Mouse (Mus musculus) spleen, postnatal 14 days (tissue): ENCODE results near the gene Tmem82.
"Not testable (repeated sequence)": the region's sequence is repeated elsewhere in the genome, so short reads cannot be mapped to it uniquely, and the experiment has no call there.

Experiments used
- DNase-seq, 2 experiments: peaks; one replicate each; pipeline ENCODE4 v3.0.0; 2021 to 2022; ENCODE audit warnings: low spot score in 2 of 2

Tmem82 gene

DNA sequence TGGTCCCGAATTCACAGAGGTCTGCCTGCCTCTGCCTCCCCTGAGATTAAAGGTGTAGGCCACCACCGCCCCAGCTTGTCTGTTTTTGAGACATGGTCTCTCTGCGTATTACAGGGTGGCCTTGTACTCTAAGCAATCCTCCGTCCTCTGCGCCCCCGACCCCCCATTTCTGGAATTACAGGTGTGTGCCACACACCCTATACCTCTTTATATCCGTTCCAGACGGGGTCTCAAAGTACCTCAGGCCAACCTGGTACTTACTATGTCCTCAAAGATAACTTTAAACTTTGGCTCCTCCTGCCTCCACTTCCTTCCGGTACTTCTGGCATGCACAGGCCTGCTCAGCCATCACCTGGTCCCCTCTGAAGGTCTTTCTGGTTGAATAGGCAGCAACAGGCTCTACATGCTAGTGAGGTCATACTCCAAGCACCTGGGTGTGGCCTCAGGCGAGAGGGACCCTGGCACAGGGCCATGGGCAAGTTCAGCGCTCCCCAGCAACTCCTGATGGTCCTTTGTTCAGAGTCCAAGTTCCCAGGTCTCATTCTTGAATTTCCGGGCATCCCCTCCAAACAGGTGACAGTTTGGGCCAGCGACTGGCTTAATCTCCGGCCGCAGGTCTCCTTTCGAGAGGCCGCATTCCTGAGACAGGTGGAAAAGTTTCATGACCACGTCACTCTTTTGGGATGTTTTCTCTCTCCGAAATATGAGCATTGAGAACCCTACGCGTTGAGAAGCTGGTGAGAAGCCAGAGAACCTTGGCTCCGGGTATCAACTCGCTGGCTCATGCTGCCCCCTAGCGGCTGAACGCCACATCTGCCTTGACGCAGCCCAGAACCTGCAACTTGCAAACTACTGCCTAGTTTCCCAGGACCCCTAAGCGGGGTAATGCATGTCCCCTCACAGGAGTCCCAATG is 43.4 kb downstream of the Tmem82 start:
- peak; percentile 57 to 80 for DNase-seq

DNA sequence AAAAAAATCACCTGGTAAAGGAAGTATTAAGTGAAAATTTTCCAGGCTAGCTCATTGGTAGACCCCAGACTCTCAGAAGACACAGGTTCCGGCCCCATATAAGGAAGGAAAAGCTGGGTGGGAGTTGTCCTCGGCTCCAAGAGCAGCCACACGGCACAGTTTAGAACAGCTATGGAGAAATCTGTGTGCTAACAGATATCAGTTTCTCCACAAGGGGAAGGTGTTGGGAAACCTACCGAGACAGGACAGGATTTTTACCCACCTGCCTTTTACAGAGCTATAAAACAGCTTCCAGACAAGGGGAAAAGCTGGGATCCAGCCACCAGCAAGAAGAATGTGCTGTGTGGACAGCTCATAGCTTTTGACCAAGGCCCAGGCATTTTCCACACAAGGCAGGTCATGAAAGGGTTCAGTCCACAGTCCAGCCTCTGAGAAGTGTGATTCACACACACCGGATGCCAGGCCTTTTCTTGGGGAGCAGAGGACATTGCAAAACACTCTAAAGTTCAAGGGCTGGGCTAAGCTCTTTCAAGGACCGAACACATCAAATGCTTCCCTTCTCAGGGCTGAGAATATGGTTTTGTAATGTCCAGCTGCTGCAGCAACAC is 45.0 kb downstream of the Tmem82 start:
- DNase-seq = no peak

DNA sequence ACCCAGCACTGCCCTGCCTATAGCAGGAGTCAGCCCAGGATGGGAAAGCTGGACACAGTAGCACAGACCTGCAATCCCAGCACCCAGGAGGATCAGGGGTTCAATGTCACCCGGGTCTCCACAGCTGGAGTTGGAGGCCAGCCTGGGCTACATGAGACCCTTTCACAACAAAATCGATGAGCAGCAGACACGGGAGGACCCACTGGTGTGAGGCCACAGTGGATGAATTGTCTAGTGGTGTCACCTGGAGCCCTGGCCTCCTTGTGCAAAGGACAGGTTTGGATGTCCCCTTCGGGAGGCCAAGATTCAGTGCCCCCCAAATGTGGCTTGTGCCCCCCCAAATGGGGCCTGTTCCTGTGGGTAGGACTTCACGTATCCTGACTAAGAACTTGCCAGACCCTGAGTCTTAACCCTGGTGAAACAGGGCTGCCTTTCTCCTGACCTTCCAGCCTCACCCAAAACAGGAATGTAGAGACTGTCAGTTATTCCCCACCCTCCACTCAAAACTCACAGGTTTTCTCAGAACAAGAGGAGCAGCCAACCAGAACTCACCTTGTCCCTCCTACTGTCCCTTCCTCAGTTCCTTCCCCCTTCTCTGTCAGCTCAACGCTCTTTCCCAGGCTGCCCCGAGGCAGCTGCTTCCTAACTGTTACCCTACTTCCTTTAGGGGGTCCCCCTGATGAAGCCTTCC is 45.6 kb downstream of the Tmem82 start:
- DNase-seq = no peak

DNA sequence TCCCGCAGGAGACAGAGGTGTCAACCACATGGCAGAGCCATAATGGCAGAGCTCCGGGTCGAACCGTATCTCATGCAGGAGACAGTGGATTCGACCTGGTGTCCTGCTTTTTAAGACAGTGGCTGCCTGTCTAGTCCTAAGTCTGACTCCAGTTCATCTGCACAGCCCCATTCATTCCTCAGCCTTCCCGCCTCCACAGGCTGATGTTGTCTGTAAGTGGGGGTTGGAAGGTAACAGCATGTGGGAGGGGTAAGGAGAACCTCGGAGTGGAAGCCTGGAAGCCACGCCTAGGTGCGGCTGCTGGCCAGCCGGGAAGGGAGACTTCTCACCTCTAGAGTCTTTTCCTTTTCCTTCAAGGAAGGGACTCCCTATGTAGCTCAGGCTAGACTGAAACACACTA is 46.5 kb downstream of the Tmem82 start:
- no peak for DNase-seq

DNA sequence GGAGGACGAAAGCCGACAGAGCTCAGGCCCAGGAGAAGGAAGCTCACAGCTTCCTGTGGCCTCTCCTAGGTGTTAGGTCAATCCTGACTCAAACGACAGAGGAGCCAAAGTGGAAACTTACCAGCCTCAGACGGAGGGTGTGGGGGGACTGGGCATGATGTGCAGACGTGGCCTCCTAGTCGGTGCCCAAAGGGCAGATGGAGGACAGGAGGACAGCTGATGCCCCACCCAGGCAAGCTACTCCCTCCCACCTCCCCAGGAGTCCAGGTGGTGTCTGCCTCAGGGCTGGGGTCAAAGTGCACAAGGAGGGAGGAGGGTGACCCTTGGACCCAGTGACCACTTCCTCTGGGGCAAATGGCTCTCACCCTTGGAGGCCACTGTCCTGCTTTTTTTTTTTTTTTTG is 47.1 kb downstream of the Tmem82 start:
- DNase-seq = no peak

DNA sequence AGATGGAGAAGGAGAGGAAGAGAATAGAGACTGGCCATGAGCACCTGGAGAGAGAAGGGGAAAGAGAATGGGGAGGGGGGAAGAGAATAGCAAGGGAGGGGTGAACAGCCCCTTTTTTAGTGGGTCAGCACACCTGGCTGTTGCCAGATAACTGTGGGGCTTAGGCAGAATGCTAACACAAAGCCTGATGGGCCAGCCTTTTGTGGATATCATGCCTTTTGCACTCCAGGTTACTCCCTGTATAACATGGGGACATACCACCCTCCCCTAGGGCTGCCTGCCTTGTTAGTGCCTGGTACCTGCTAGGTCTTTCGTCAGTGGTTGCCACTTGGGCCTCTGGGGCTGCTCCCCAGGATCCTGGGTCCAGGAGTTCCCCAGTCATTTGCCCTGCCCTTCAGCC is 47.6 kb downstream of the Tmem82 start:
- DNase-seq = no peak

DNA sequence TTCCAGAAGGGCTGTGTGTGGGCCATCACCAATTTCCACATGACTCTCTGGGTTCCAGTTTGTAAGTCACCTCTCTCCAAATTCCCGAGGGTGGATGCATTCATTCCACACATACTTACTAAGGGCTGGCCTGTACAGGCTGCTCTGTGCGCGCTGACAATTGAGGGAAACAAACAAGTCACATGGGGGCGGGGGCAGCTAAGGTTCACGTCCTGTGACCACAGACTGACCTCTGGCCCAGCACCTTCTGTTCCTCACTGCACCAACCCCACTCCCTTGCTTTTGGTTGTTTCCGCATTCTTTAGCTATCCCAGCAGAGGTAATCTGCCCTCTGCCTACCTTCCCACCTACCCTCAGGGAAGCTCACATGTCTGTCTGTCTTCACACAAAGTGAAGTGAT is 48.4 kb downstream of the Tmem82 start:
- no peak for DNase-seq

DNA sequence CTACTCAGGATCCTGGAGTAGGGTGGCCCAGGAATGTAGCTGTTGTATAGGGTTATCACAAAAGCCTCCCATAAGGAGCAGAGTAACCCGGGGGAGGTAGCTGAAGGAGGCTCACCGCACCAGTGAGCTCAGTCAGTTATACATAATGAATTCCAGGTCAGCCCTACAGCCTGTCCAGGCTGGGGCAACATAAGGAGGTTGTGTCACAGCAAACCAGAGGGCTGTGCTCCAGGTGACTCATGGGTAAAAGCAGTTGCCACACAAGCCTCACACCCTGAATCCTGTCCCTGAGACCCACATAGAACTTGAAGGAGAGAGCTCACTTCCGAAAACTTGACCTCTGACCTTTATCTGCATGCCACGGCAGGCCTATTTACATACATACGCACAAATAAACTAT is 49.5 kb downstream of the Tmem82 start:
- DNase-seq = no peak

DNA sequence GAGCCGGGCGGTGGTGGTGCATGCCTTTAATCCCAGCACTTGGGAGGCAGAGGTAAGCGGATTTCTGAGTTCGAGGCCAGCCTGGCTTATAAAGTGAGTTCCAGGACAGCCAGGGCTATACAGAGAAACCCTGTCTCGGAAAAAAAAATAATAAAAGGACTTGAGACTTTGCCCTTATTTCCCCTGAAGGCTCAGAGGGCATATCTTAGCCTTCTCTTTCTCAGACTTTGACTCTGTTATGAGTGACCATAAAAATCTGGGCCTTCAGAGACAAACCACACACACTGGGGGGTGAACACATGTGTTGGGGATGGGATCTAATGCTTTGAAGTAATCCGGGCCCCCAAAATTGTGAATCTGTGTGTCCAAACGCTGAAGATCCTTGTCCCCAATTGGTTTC is 51.3 kb downstream of the Tmem82 start:
- not testable (repeated sequence) for DNase-seq

DNA sequence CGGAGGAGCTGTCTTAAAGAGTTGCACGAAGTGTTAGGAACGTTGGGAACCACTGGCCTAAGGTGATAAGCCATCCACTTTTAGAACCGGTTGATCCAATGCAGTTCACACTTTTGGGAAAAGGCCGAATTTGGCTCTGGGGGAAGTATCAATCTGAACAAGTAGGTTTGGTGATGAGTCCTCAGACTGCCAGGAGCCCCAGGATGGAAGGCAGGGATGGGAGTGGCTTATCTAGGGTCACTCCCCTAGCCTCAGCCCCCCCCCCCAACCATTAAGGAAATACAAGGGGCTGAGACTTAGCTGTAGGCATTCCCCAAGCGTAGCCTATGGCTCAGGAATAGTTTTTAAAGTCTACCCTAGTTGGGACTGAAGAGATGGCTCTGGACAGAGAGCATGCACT is 52.2 kb downstream of the Tmem82 start:
- DNase-seq = no peak

DNA sequence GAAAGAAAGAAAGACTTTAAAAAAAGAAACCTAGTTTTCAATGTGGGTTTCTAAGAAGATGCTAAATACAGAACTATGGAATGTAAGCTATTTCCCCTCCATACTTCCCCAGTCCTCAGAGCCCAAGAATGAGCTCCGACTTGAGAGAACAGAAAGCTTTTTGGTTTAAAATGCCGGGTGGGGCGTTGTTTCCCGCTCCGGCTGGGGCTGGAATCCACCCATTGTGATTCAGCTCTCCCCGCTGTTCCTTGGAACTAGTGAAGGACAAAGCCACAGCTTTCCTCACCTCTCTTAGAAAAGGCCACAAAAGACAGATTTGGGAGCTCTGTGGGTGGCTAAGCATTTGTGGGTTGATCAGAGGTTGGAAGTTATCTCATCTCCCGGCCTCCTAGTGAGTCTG is 53.1 kb downstream of the Tmem82 start:
- no peak for DNase-seq

DNA sequence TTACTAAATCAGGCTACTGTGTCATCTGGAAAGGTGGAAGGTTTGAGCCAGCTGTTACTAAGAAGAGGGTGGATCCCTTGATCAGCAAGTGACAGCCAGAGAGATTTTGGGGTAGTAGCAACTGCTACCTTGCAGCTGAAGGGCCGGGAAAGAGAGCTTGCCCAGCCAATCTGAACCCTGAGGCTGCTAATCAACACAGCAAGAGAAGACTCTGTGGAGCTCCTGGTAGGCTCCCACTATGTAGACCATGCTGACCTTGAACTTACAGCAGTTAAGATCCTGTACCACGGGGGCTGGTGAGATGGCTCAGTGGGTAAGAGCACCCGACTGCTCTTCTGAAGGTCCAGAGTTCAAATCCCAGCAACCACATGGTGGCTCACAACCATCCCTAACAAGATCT is 53.8 kb downstream of the Tmem82 start:
- no peak for DNase-seq

DNA sequence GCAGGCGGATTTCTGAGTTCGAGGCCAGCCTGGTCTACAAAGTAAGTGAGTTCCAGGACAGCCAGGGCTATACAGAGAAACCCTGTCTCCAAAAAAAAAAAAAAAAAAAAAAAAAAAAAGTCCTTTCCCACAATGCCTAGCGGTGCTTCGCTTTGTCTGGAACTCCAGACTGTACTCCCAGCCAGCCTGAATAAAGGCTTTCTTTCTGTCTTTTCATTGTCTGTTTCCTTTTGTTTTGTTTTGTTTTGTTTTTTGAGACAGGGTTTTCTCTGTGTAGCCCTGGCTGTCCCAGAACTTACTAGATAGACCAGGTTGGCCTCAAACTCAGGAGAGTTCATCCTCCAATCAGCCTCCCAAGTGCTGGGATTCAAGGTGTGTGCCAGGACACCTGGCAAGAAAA is 54.2 kb downstream of the Tmem82 start:
- DNase-seq = no peak
